Mouse (Mus musculus) activated CD4-positive, CD25-positive, alpha-beta regulatory T cell, adult 4 months (primary cell): ENCODE data around the gene BC051142. TPM values are rescaled to one million over a fixed set of nuclear protein-coding genes. Genes with fewer than 3 reads are reported as not detected.

ENCODE experiments used
- polyA plus RNA-seq, 2 experiments: library from polyadenylated mRNA; unstranded; fragments of 100-300 nt; shearing (Covaris generic); gene quantifications; one replicate each; pipeline ENCODE4 v1.2.1; 2017

BC051142 gene
- polyA plus RNA-seq, 2 experiments from 2014 or later = 2.3 TPM; not detected in 1

Other genes starting within 250 kb of the BC051142 start
- 1 to 10 TPM; 1.9 to 3.7 TPM for gene H2-DMb1, start 245.7 kb upstream of the BC051142 start, polyA plus RNA-seq
- 100 to 1,000 TPM; 134 to 207 TPM for gene Tap1, start 211.3 kb upstream of the BC051142 start, polyA plus RNA-seq
- 100 to 1,000 TPM; 320 to 348 TPM for gene Psmb9, start 211.1 kb upstream of the BC051142 start, polyA plus RNA-seq
- 1,000 to 10,000 TPM in 1 of 2 experiments, 100 to 1,000 TPM in 1; 892 to 1,228 TPM for gene Psmb8, start 201.1 kb upstream of the BC051142 start, polyA plus RNA-seq
- gene Tap2, start 195.3 kb upstream of the BC051142 start, polyA plus RNA-seq = 100 to 1,000 TPM in 1 of 2 experiments, 10 to 100 TPM in 1; 68.0 to 148 TPM
- gene H2-Ob, start 159.9 kb upstream of the BC051142 start, polyA plus RNA-seq = 10 to 100 TPM; 57.3 to 70.9 TPM
- 10 to 100 TPM in 1 of 2 experiments, 1 to 10 TPM in 1; 3.7 to 69.9 TPM for gene H2-Ab1, start 141.1 kb upstream of the BC051142 start, polyA plus RNA-seq
- gene H2-Aa, start 111.0 kb upstream of the BC051142 start, polyA plus RNA-seq = 10 to 100 TPM in 1 of 2 experiments, 1 to 10 TPM in 1; 4.0 to 79.3 TPM
- 10 to 100 TPM in 1 of 2 experiments, 1 to 10 TPM in 1; 5.2 to 64.7 TPM for gene H2-Eb1, start 93.0 kb upstream of the BC051142 start, polyA plus RNA-seq
- gene H2-Eb2, start 73.2 kb upstream of the BC051142 start, polyA plus RNA-seq = under 1 TPM; 0.13 to 0.36 TPM
- under 1 TPM; 0.17 to 0.42 TPM for gene Btnl2, start 44.0 kb upstream of the BC051142 start, polyA plus RNA-seq
- gene Btnl1, start 21.7 kb upstream of the BC051142 start, polyA plus RNA-seq = not detected
- not detected for gene Btnl4, start 78.5 kb downstream of the BC051142 start, polyA plus RNA-seq
- not detected for gene Btnl6, start 118.5 kb downstream of the BC051142 start, polyA plus RNA-seq
- gene Notch4, start 165.4 kb downstream of the BC051142 start, polyA plus RNA-seq = under 1 TPM; 0.52 to 0.58 TPM
- gene Gpsm3, start 191.0 kb downstream of the BC051142 start, polyA plus RNA-seq = 100 to 1,000 TPM; 213 to 307 TPM
- 10 to 100 TPM in 1 of 2 experiments, 1 to 10 TPM in 1; 8.5 to 10.2 TPM for gene Pbx2, start 192.4 kb downstream of the BC051142 start, polyA plus RNA-seq
- 1 to 10 TPM; 2.5 to 5.4 TPM for gene Ager, start 199.0 kb downstream of the BC051142 start, polyA plus RNA-seq
- gene Rnf5, start 204.9 kb downstream of the BC051142 start, polyA plus RNA-seq = 10 to 100 TPM; 49.0 to 56.9 TPM
- gene Agpat1, start 205.4 kb downstream of the BC051142 start, polyA plus RNA-seq = 10 to 100 TPM; 16.9 to 18.4 TPM
- gene Egfl8, start 217.2 kb downstream of the BC051142 start, polyA plus RNA-seq = 1 to 10 TPM; 1.3 to 1.9 TPM
- gene Ppt2, start 229.7 kb downstream of the BC051142 start, polyA plus RNA-seq = 10 to 100 TPM; 13.3 to 16.8 TPM
- 1 to 10 TPM in 1 of 2 experiments, under 1 TPM in 1; 0.34 to 1.4 TPM for gene Prrt1, start 230.7 kb downstream of the BC051142 start, polyA plus RNA-seq
- 1 to 10 TPM; 3.5 to 5.4 TPM for gene Fkbpl, start 245.9 kb downstream of the BC051142 start, polyA plus RNA-seq
- 10 to 100 TPM; 15.6 to 26.7 TPM for gene Atf6b, start 248.3 kb downstream of the BC051142 start, polyA plus RNA-seq